Mouse (Mus musculus) left cerebral cortex, postnatal 10 days (tissue): Measurements from ENCODE around the gene Samd8. TPM values are rescaled to one million over a fixed set of nuclear protein-coding genes. Genes with fewer than 3 reads are reported as not detected.
A peak's percentile ranks its signal among the peaks of the same experiment; 100 is the strongest.

Experiments
- DNase-seq, 2 experiments: peaks; one replicate each; pipeline ENCODE4 v3.0.0; 2021 to 2022; ENCODE audit warnings: low spot score in 2 of 2, mixed read lengths in 1 of 2; ENCODE audit errors: extremely low spot score in 1 of 2
- intact Hi-C: fragments of 180-260 bp; cut with DNase I; formaldehyde crosslinking; loops from one replicate; pipeline ENCODE4 v1.15.1; 2025
- total RNA-seq, 2 experiments: library from RNA; stranded (reverse); gene quantifications; 2 replicates each; pipeline ENCODE4 v1.2.3; 2021

The Samd8 gene
- total RNA-seq, 2 experiments from 2014 or later = 103 to 105 TPM

GRCm38 (mm10) chr14:21741786-21742185 is 8.5 kb upstream of the Samd8 start:
- intact Hi-C loops = loop anchor here (2.0 to 10.0 kb wide), 3 partner anchors 64 to 605 kb away; no protein-coding TSS in a partner anchor
- DNase-seq = peak; percentile 78 to 82

- intact Hi-C loops = loop anchor here (5.0 to 10.0 kb wide), 2 partner anchors 65 to 488 kb away; no protein-coding TSS in a partner anchor
- DNase-seq = no peak
These were observed 7.9 kb upstream of the Samd8 start for GRCm38 (mm10) chr14:21742441-21742840.

GRCm38 (mm10) chr14:21744169-21744568 is 6.2 kb upstream of the Samd8 start:
- intact Hi-C loops = loop anchor here (5.0 to 10.0 kb wide), 2 partner anchors 67 to 489 kb away; no protein-coding TSS in a partner anchor

GRCm38 (mm10) chr14:21745149-21745548 is 5.2 kb upstream of the Samd8 start:
- intact Hi-C loops = loop anchor here (10.0 kb wide), 1 partner anchor 490 kb away; no protein-coding TSS in a partner anchor
- no peak for DNase-seq

More at GRCm38 (mm10) chr14:21744169-21744568, 6.2 kb upstream of the Samd8 start:
- no peak for DNase-seq

GRCm38 (mm10) chr14:21746251-21746650 is 4.1 kb upstream of the Samd8 start:
- intact Hi-C loops = loop anchor here (10.0 kb wide), 1 partner anchor 491 kb away; no protein-coding TSS in a partner anchor
- no peak for DNase-seq

GRCm38 (mm10) chr14:21746846-21747245 is 3.5 kb upstream of the Samd8 start:
- intact Hi-C loops = loop anchor here (10.0 kb wide), 1 partner anchor 492 kb away; no protein-coding TSS in a partner anchor

GRCm38 (mm10) chr14:21747436-21748141 is 2.7 kb upstream of the Samd8 start:
- no peak for DNase-seq
- intact Hi-C loops = loop anchor here (10.0 kb wide), 1 partner anchor 493 kb away; no protein-coding TSS in a partner anchor

More at GRCm38 (mm10) chr14:21746846-21747245, 3.5 kb upstream of the Samd8 start:
- DNase-seq = no peak

GRCm38 (mm10) chr14:21748142-21748870 is 2.0 kb upstream of the Samd8 start:
- intact Hi-C loops = loop anchor here (10.0 kb wide), 1 partner anchor 494 kb away; no protein-coding TSS in a partner anchor
- DNase-seq = peak in 1 of 2 experiments; percentile 67

GRCm38 (mm10) chr14:21750881-21751542 is 681 bp downstream of the Samd8 start, which contains the start of gene Dusp13:
TSS of gene Dusp13 (minus strand) at chr14:21751181.
- peak; percentile 69 to 79 for DNase-seq
- intact Hi-C loops = loop anchor here (5.0 kb wide), 2 partner anchors 81 to 96 kb away; partner anchors contain the start of gene Comtd1

GRCm38 (mm10) chr14:21752411-21752810 is 2.1 kb downstream of the Samd8 start:
- intact Hi-C loops = loop anchor here (5.0 kb wide), 2 partner anchors 80 to 95 kb away; partner anchors contain the start of gene Comtd1
- no peak for DNase-seq

GRCm38 (mm10) chr14:21753367-21753766 is 3.0 kb downstream of the Samd8 start:
- no peak for DNase-seq
- intact Hi-C loops = loop anchor here (5.0 kb wide), 2 partner anchors 79 to 94 kb away; partner anchors contain the start of gene Comtd1

GRCm38 (mm10) chr14:21761560-21761959 is 11.2 kb downstream of the Samd8 start:
- DNase-seq = no peak
- intact Hi-C loops = no loop called here

- DNase-seq = no peak
These were observed 13.4 kb downstream of the Samd8 start for GRCm38 (mm10) chr14:21763736-21764135.

GRCm38 (mm10) chr14:21764646-21765045 is 14.3 kb downstream of the Samd8 start:
- intact Hi-C loops = no loop called here
- DNase-seq = no peak

More at GRCm38 (mm10) chr14:21763736-21764135, 13.4 kb downstream of the Samd8 start:
- intact Hi-C loops = no loop called here

- no peak for DNase-seq
- intact Hi-C loops = no loop called here
These were observed 15.5 kb downstream of the Samd8 start for GRCm38 (mm10) chr14:21765754-21766397.

- DNase-seq = no peak
- intact Hi-C loops = no loop called here
These were observed 16.1 kb downstream of the Samd8 start for GRCm38 (mm10) chr14:21766398-21766958.

GRCm38 (mm10) chr14:21772506-21773281 is 22.4 kb downstream of the Samd8 start:
- DNase-seq = no peak
- intact Hi-C loops = no loop called here
